Mouse (Mus musculus) hindbrain, embryonic 11.5 days (tissue): ENCODE measurements around the gene Cwc15. TPM values are rescaled to one million over a fixed set of nuclear protein-coding genes. Genes with fewer than 3 reads are reported as not detected.
"Not testable (repeated sequence)": the region's sequence is repeated elsewhere in the genome, so short reads cannot be mapped to it uniquely, and the experiment has no call there.

Experiments
- ATAC-seq: fragments of 200-750 bp; cut with Nextera tagmentation; 2 replicates; pipeline ENCODE4 v1.8.0; 2017; ENCODE audit warnings: mild to moderate bottlenecking, moderate TSS enrichment, moderate library complexity; ENCODE audit not compliant: low FRiP score
- DNase-seq: peaks from one replicate; pipeline ENCODE4 v3.0.0-alpha.2; 2015; ENCODE audit warnings: low spot score
- H3K27ac ChIP-seq: fragments of 300-500 bp; sonication (generic); 2 replicates; pipeline ENCODE4 v1.5.1; 2014; ENCODE audit warnings: mild to moderate bottlenecking, low read depth, low read length
- H3K27me3 ChIP-seq: fragments of 300-500 bp; sonication (generic); 2 replicates; pipeline ENCODE4 v1.6.1; 2014; ENCODE audit warnings: mild to moderate bottlenecking, low read length, moderate library complexity, mixed read lengths; ENCODE audit not compliant: control insufficient read depth, insufficient read depth
- H3K36me3 ChIP-seq: fragments of 300-500 bp; sonication (generic); 2 replicates; pipeline ENCODE4 v1.6.1; 2014; ENCODE audit warnings: mild to moderate bottlenecking, low read length, moderate library complexity, mixed read lengths; ENCODE audit not compliant: control insufficient read depth, insufficient read depth
- H3K4me1 ChIP-seq: fragments of 300-500 bp; sonication (generic); replicated peaks from 2 replicates; pipeline ENCODE4 v1.6.1; 2014; ENCODE audit warnings: low read length, mixed read lengths; ENCODE audit not compliant: control insufficient read depth, insufficient read depth
- H3K4me2 ChIP-seq: fragments of 300-500 bp; sonication (generic); replicated peaks from 2 replicates; pipeline ENCODE4 v1.6.1; 2014; ENCODE audit warnings: mild to moderate bottlenecking, low read depth, low read length
- H3K4me3 ChIP-seq: fragments of 300-500 bp; sonication (generic); 2 replicates; pipeline ENCODE4 v1.5.1; 2014; ENCODE audit warnings: low read depth, low read length
- H3K9ac ChIP-seq: fragments of 300-500 bp; sonication (generic); 2 replicates; pipeline ENCODE4 v1.6.1; 2014; ENCODE audit warnings: low read depth, low read length
- H3K9me3 ChIP-seq: fragments of 300-500 bp; sonication (generic); 2 replicates; pipeline ENCODE4 v1.6.1; 2016; ENCODE audit warnings: low read length; ENCODE audit not compliant: control insufficient read depth
- WGBS: fragments of 180-500 bp; shearing (Covaris S2); extraction: QIAGEN DNeasy Blood & Tissue Kit; methylation state at CpG from one replicate; pipeline ENCODE4 v1.1.7; 2014; 5-methylcytosine and 5-hydroxymethylcytosine counted together
- polyA plus RNA-seq: library from polyadenylated mRNA; unstranded; fragments of >200 nt; fragmentation: Nextera tagmentation; extraction: Ambion mirVana; gene quantifications from 2 replicates; pipeline ENCODE4 v1.2.1, GENCODE M21; 2014

The Cwc15 gene
- polyA plus RNA-seq, result 212 and 221 TPM in 2 replicates

DNA sequence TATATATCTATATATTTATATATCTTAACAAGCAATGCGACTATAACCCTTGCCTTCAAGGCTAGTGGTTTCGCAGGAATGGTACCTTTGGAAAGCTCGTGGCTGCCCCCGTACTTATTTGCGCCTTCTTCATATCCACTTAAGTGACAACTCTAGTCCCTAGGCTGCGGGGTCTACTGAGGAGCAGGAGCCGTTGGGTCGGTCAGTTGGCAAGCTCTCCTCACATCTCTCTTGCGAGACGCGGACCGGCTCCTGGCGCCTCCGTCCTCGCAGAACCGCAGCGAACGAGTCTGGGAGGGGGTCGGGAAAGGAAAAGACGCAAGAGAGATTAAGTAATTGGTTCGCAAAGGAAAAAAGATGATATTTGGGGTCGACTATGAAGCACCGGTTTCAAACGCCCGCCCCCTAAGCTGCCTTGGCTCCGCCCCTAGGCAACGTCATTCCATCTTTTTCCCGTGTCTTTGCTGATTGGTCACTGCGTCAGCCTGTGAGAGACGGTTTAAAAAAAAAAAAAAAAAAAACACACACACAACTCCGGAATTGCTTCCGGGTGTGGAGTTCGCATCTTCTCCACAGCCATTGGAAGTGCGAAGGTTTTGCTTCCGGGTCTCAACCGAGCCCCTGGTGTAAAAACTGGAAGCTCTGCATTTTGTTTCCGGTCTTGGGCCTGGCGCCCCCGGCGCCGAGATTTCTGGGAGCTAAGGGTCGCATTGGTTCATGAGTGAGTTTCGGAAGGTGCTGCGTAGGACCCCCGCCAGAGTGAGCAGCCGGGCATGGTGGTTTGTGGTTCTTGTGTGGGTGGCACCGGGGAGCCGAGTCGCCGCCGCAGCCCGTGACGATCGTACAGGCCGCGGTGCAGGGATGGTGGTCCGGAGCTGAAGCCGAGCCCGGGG lies at the start of gene Cwc15, which contains the start of gene Kdm4d:
TSS of gene Cwc15 (plus strand) at position 595 of the 893 bp plus-strand sequence.
TSS of gene Kdm4d (minus strand) at position 460 of the 893 bp plus-strand sequence.
- WGBS, result 1% methylated on average over 59 of the region's 59 CpGs
- H3K9ac ChIP-seq, result peak within 1 kb of the TSS; percentile 81
- peak within 1 kb of the TSS; percentile 80 for H3K4me3 ChIP-seq
- no peaks in the 10 kb centered on the region for H3K9me3 ChIP-seq
- peak within 1 kb of the TSS; percentile 68; the same call in 1 of the 2 replicates for H3K27ac ChIP-seq
- no peaks in the 10 kb centered on the region for H3K27me3 ChIP-seq
- peak within 1 kb of the TSS; percentile 52 for H3K4me2 ChIP-seq
- DNase-seq, result peak; percentile 93
- peak; percentile 99 for ATAC-seq
- 0 out of 2 replicates have a peak, but pooled peaks cover 2% of the 10 kb centered on the region for H3K36me3 ChIP-seq
- no peaks in the 10 kb centered on the region for H3K4me1 ChIP-seq

GRCm38 (mm10) chr9:14451120-14451519 lies 49.3 kb upstream of the Cwc15 start:
- not testable (repeated sequence) for H3K27me3 ChIP-seq, H3K9ac ChIP-seq, H3K27ac ChIP-seq, ATAC-seq, DNase-seq, H3K36me3 ChIP-seq, H3K9me3 ChIP-seq, H3K4me2 ChIP-seq, H3K4me3 ChIP-seq, H3K4me1 ChIP-seq
- WGBS, result 75% methylated on average over 8 of the region's 8 CpGs

DNA sequence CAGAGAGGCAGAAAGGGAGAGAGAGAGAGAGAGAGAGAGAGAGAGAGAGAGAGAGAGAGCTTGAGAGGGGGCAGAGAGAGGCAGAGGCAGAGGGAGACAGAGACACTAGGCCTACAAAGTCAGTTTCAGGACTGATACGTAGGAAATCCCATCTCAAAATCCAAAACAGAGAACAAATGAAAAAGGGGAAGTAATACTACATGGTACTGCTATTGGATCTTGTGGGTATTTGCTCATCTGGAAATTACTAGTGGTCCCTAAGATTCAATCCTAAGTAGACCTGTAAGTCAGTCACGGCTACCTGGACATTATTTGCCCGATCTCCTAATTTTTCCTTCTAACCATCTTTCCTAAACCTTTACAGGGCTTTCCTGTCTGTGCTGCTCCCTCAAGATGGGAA lies 44.1 kb upstream of the Cwc15 start:
- H3K4me2 ChIP-seq, result no peak overlapping the region
- H3K9ac ChIP-seq, result no peak overlapping the region
- DNase-seq (no peak), ATAC-seq (no peak)
- no peaks in the 10 kb centered on the region for H3K36me3 ChIP-seq
- no peaks in the 10 kb centered on the region for H3K4me1 ChIP-seq
- H3K27me3 ChIP-seq, result no peaks in the 10 kb centered on the region
- 87% methylated on average over 3 of the region's 3 CpGs for WGBS
- H3K4me3 ChIP-seq, result no peak overlapping the region
- H3K27ac ChIP-seq, result no peak overlapping the region
- no peaks in the 10 kb centered on the region for H3K9me3 ChIP-seq

GRCm38 (mm10) chr9:14462536-14462935 lies 37.9 kb upstream of the Cwc15 start:
- DNase-seq, ATAC-seq, H3K27ac ChIP-seq, H3K36me3 ChIP-seq, H3K4me2 ChIP-seq, H3K27me3 ChIP-seq, H3K9me3 ChIP-seq, H3K9ac ChIP-seq, H3K4me3 ChIP-seq, H3K4me1 ChIP-seq: not testable (repeated sequence)
- WGBS, result 92% methylated on average over 1 of the region's 1 CpGs

GRCm38 (mm10) chr9:14463668-14464067 lies 36.7 kb upstream of the Cwc15 start:
- not testable (repeated sequence) for DNase-seq, H3K36me3 ChIP-seq, H3K27me3 ChIP-seq, H3K9ac ChIP-seq, H3K4me3 ChIP-seq, H3K4me2 ChIP-seq, H3K27ac ChIP-seq, ATAC-seq, H3K4me1 ChIP-seq, H3K9me3 ChIP-seq
- 76% methylated on average over 12 of the region's 12 CpGs for WGBS

GRCm38 (mm10) chr9:14498896-14499705 lies 1.3 kb upstream of the Cwc15 start:
- Histone ChIP-seq H3K4me1 (no peaks in the 10 kb centered on the region), H3K27ac (no peak overlapping the region), H3K36me3 (no peaks in the 10 kb centered on the region), H3K9me3 (no peaks in the 10 kb centered on the region), H3K27me3 (no peaks in the 10 kb centered on the region), H3K4me2 (peak overlapping the region; percentile 49; the same call in 1 of the 2 replicates), H3K9ac (no peak overlapping the region), H3K4me3 (peak overlapping the region; percentile 80)
- WGBS, result 76% methylated on average over 4 of the region's 4 CpGs
- no peak for ATAC-seq
- DNase-seq, result no peak

DNA sequence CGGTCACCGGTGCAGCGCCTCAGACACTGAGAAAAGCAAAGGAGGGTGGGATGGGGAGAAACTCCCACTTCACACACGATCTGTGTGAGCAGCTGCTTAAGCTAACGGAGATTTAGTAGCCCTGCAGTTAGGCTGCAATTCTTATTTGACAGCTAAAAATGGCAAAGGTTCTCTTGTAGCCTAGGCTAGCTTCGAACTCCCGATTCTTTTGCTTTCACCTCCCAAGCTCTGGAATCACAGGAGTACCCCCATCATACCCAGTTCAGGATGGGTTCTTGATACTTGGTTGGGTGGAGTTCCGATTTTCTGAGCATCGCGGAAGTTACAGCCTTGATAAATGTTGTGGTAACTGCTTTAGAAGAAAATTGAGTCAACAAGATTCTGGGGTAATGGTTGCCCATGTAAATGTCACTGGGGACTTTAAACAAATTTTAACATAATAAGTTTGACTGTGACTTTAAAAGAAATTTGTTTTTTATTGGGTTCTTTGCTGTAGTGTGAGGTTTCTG lies 553 bp downstream of the Cwc15 start:
- peak overlapping the region; percentile 68; the same call in 1 of the 2 replicates for H3K27ac ChIP-seq
- no peak for DNase-seq

DNA sequence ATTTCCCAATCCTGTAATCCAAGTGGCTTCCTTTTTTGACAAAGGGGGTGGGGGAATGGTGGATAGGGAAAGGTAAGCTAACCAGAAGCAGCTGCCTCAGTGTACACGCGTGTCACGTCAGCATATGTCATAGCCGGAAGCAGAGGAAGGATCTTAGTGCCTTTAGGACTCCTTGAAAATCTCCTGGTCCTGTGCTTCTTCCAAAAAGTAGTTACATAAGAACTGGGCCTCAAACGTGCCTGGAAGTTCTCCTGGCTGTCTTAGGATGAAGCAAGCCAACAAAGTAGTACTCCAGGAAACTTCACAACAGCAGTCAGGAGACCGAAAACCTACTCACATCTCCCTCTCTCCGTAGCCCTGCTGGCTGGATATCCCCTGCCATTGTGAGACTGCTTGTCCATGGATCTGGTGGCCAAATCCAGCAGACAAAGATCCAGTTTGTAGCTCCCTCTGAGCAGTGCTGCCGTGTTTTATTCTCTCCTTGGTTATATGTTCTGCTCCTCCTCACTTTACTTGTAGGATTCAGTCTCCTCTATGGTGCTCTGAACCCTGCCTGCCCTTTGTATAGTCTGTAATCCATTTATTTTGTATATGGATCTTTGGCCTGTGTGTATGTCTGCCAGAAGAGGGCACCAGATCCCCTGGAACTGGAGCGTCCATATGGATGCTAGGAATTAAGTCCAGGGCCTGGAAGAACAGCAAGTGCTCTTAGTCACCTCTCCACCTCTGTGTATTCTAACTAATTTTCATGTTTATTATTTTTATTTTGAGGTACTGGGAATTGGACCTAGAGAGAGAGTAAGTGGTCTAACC lies 12.4 kb downstream of the Cwc15 start:
- no peaks in the 10 kb centered on the region for H3K27me3 ChIP-seq
- WGBS, result 77% methylated on average over 9 of the region's 9 CpGs
- ATAC-seq, result peak; percentile 61; the same call in 1 of the 2 replicates
- DNase-seq, result peak; percentile 71
- H3K4me3 ChIP-seq, result no peak overlapping the region
- H3K4me1 ChIP-seq, result no peaks in the 10 kb centered on the region
- no peak overlapping the region for H3K27ac ChIP-seq
- H3K9me3 ChIP-seq, result no peaks in the 10 kb centered on the region
- no peak overlapping the region for H3K9ac ChIP-seq
- no peak overlapping the region for H3K4me2 ChIP-seq
- H3K36me3 ChIP-seq, result peaks cover 3% of the 10 kb centered on the region; the same call in 1 of the 2 replicates

More for the DNA sequence above, 553 bp downstream of the Cwc15 start:
- H3K9ac ChIP-seq, result peak overlapping the region; percentile 81
- H3K27me3 ChIP-seq, result no peaks in the 10 kb centered on the region
- H3K4me2 ChIP-seq, result peak overlapping the region; percentile 52
- H3K4me3 ChIP-seq, result peak overlapping the region; percentile 80
- no peak for ATAC-seq
- no peaks in the 10 kb centered on the region for H3K9me3 ChIP-seq
- 0 out of 2 replicates have a peak, but pooled peaks cover 2% of the 10 kb centered on the region for H3K36me3 ChIP-seq
- 6% methylated on average over 10 of the region's 10 CpGs for WGBS
- H3K4me1 ChIP-seq, result no peaks in the 10 kb centered on the region
